Mouse (Mus musculus): ENCODE data around the gene Mitf.

DNA sequence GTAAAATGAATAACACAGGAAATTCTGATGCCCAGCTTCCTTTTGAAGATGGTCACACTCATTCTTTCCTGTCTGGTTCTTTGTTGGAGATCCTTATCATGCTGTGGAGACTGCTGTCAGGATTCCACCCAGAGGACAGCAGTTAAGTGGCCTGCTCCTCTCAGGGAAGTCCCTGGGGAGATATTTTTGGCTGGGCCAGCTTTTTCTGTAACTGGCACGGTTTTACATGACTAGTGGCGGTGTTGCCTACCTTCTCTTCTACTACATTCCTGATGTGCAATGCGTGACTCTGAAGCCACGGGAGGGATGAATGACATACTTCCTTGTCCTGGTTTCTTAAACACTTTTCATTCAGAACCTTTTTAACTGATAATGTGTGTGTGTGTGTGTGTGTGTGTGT lies 63.1 kb downstream of the Mitf start:
- TF ChIP-seq POLR2A (IDR thresholded peaks at IDR 0.05; ENCODE audit: low read depth, low read length) (no peak), CTCF (IDR thresholded peaks at IDR 0.05; ENCODE audit: extremely low read depth, insufficient read depth, insufficient read length, insufficient replicate concordance) (no peak)
